Mouse (Mus musculus) neural tube, embryonic 10.5 days (tissue): ENCODE data around the gene D3Ertd254e.

ENCODE experiments used
- DNase-seq: peaks from one replicate; pipeline ENCODE4 v3.0.0-alpha.2; 2017; ENCODE audit warnings: low spot score; ENCODE audit errors: extremely low spot score

The D3Ertd254e gene

DNA sequence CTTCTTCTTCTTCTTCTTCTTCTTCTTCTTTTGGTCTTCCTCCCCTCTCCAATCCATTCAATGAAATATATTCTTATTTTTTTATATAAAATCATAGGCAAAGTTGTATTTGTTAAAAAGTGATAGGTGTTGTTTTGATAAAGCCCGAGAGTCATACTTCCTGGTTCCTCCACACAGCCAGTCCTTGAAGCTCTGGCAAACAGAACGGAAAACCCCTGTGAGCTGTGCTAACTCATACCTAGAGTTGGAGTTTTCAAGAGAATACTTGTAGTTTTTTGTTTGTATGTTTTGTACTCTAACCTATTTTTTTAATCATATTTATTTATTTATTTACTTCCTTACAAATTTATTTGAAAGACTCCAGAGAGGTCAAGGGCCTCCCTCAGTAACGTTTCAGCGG lies 61.9 kb downstream of the D3Ertd254e start:
- DNase-seq: no peak
